24 mouse cellular contexts compared by ENCODE assay signal in genomic region chr7:137010451-137010850, GRCm38 (mm10).
DNase-seq lines count a peak whose midpoint lies in the region; ATAC-seq lines count a peak whose summit lies in the region.
"Had no signal": no experiment of that assay in that cellular context is flagged by ENCODE, and none has a peak within 500 bp of the region (broad histone marks: within the 10 kb centered on the region; RNA-seq: fewer than 3 reads in every experiment).

No protein-coding gene starts in this region.

- no peak overlapping the region for H3K4me2 ChIP-seq in embryonic facial prominence, embryonic 14.5 days (ENCODE audit: low read depth, low read length)
- H3K4me2 ChIP-seq in heart, embryonic 11.5 days = no peak overlapping the region
- H3K4me2 ChIP-seq: embryonic facial prominence, embryonic 13.5 days; forebrain, embryonic 13.5 days; heart, embryonic 15.5 days; hindbrain, embryonic 12.5 days had no signal

- no peaks in the 10 kb centered on the region for H3K36me3 ChIP-seq in embryonic facial prominence, embryonic 14.5 days (ENCODE audit: control insufficient read depth, insufficient read depth, low read length)
- no peaks in the 10 kb centered on the region for H3K36me3 ChIP-seq in embryonic facial prominence, embryonic 10.5 days (replicated peaks)
- H3K36me3 ChIP-seq in heart, embryonic 11.5 days (ENCODE audit: control insufficient read depth, insufficient read depth, low read length) = no peaks in the 10 kb centered on the region
- H3K36me3 ChIP-seq: embryonic facial prominence, embryonic 13.5 days; G1E; heart, embryonic 15.5 days; hindbrain, embryonic 12.5 days had no signal

- WGBS in embryonic facial prominence, embryonic 14.5 days = 59% methylated on average over 2 of the region's 2 CpGs
- WGBS in embryonic facial prominence, embryonic 10.5 days = 88% methylated on average over 2 of the region's 2 CpGs
- 83% methylated on average over 2 of the region's 2 CpGs for WGBS in heart, embryonic 11.5 days (ENCODE audit: insufficient replicate concordance)

- 0 out of 2 replicates have a peak, but pooled peaks cover 2% of the 10 kb centered on the region for H3K9me3 ChIP-seq in embryonic facial prominence, embryonic 14.5 days (ENCODE audit: control insufficient read depth, low read length)
- H3K9me3 ChIP-seq in embryonic facial prominence, embryonic 10.5 days = no peaks in the 10 kb centered on the region
- no peaks in the 10 kb centered on the region for H3K9me3 ChIP-seq in heart, embryonic 11.5 days (replicated peaks; ENCODE audit: control insufficient read depth, low read length)
- H3K9me3 ChIP-seq: embryonic facial prominence, embryonic 13.5 days; forebrain, embryonic 13.5 days; heart, embryonic 15.5 days; hindbrain, embryonic 12.5 days had no signal

- H3K27ac ChIP-seq in embryonic facial prominence, embryonic 14.5 days (replicated peaks; ENCODE audit: low read depth, low read length) = no peak overlapping the region
- H3K27ac ChIP-seq in embryonic facial prominence, embryonic 10.5 days (replicated peaks) = no peak overlapping the region
- H3K27ac ChIP-seq in heart, embryonic 11.5 days (ENCODE audit: low read depth, low read length) = no peak overlapping the region
- H3K27ac ChIP-seq: embryonic facial prominence, embryonic 13.5 days; forebrain, embryonic 13.5 days; gastrocnemius, adult 2 months; heart, embryonic 15.5 days; hindbrain, embryonic 12.5 days had no signal

- no peak overlapping the region for H3K4me3 ChIP-seq in embryonic facial prominence, embryonic 14.5 days (ENCODE audit: low read depth, low read length)
- no peak overlapping the region for H3K4me3 ChIP-seq in embryonic facial prominence, embryonic 10.5 days
- H3K4me3 ChIP-seq in heart, embryonic 11.5 days (ENCODE audit: low read depth, low read length) = no peak overlapping the region
- H3K4me3 ChIP-seq: embryonic facial prominence, embryonic 13.5 days; forebrain, embryonic 13.5 days; gastrocnemius, adult 2 months; heart, embryonic 15.5 days; hindbrain, embryonic 12.5 days had no signal

- peaks cover 23% of the 10 kb centered on the region for H3K4me1 ChIP-seq in embryonic facial prominence, embryonic 14.5 days (ENCODE audit: control insufficient read depth, insufficient read depth, low read length)
- peaks cover 19% of the 10 kb centered on the region for H3K4me1 ChIP-seq in embryonic facial prominence, embryonic 10.5 days
- H3K4me1 ChIP-seq in heart, embryonic 11.5 days (ENCODE audit: control insufficient read depth, insufficient read depth, low read length) = no peaks in the 10 kb centered on the region

- no peak for ATAC-seq in embryonic facial prominence, embryonic 14.5 days (ENCODE audit: low read depth)
- ATAC-seq in heart, embryonic 11.5 days (replicated peaks; ENCODE audit: insufficient number of reproducible peaks, low FRiP score, low TSS enrichment) = no peak
- ATAC-seq: CD4-positive, CD25-positive, alpha-beta regulatory T cell, adult 4 months; forebrain, postnatal 0 days; inflammation-experienced regulatory T-cells, adult 6 months had no signal

- DNase-seq in embryonic facial prominence, embryonic 14.5 days (ENCODE audit: low spot score) = peak; percentile 34
- no peak for DNase-seq in embryonic facial prominence, embryonic 10.5 days (ENCODE audit: low spot score)
- DNase-seq in heart, adult 9 months (ENCODE audit: low spot score in 2 of 2) = peak; percentile 26 to 35
- peak; percentile 4 for DNase-seq in kidney, postnatal 14 days
- no peak for DNase-seq in kidney, adult 18-20 months
- DNase-seq in heart, postnatal 4 days = peak; percentile 12
- no peak for DNase-seq in layer of hippocampus, postnatal 14 days (ENCODE audit: low spot score in 2 of 2)
- DNase-seq: adrenal gland, postnatal 10 days; B cell, adult 2 months; cerebellum, adult 11-12 months; cerebellum, adult 9-10 months; cerebellum, postnatal 25 days; forebrain, postnatal 0 days; gastrocnemius, adult 2 months; gastrocnemius, postnatal 36 days; kidney, adult 2 months had no signal

- H3K9ac ChIP-seq in embryonic facial prominence, embryonic 14.5 days (ENCODE audit: low read depth, low read length) = no peak overlapping the region
- no peak overlapping the region for H3K9ac ChIP-seq in heart, embryonic 11.5 days (ENCODE audit: low read depth, low read length)
- H3K9ac ChIP-seq: forebrain, embryonic 13.5 days; forebrain, postnatal 0 days; heart, embryonic 15.5 days; hindbrain, embryonic 12.5 days had no signal

- H3K27me3 ChIP-seq in embryonic facial prominence, embryonic 14.5 days (replicated peaks; ENCODE audit: control insufficient read depth, insufficient read depth, low read length) = no peaks in the 10 kb centered on the region
- H3K27me3 ChIP-seq in embryonic facial prominence, embryonic 10.5 days (replicated peaks; ENCODE audit: low read depth, poor library complexity, severe bottlenecking) = no peaks in the 10 kb centered on the region; the same call in 1 of the 2 replicates
- no peaks in the 10 kb centered on the region for H3K27me3 ChIP-seq in heart, embryonic 11.5 days (ENCODE audit: control insufficient read depth, insufficient read depth, low read length)
- H3K27me3 ChIP-seq: forebrain, embryonic 13.5 days; hindbrain, embryonic 12.5 days had no signal

Comparison
In these comparisons a context has a peak if more than half of its experiments do, and no peak if none do; other contexts are left out.
1. DNase-seq: peak in embryonic facial prominence, embryonic 14.5 days (single experiment), heart, adult 9 months (2 of 2), kidney, postnatal 14 days (single experiment) and heart, postnatal 4 days (single experiment); none in embryonic facial prominence, embryonic 10.5 days (single experiment), kidney, adult 18-20 months (single experiment) and layer of hippocampus, postnatal 14 days (0 of 2).